20 mouse cellular contexts compared by ENCODE assay signal in the genomic region with DNA sequence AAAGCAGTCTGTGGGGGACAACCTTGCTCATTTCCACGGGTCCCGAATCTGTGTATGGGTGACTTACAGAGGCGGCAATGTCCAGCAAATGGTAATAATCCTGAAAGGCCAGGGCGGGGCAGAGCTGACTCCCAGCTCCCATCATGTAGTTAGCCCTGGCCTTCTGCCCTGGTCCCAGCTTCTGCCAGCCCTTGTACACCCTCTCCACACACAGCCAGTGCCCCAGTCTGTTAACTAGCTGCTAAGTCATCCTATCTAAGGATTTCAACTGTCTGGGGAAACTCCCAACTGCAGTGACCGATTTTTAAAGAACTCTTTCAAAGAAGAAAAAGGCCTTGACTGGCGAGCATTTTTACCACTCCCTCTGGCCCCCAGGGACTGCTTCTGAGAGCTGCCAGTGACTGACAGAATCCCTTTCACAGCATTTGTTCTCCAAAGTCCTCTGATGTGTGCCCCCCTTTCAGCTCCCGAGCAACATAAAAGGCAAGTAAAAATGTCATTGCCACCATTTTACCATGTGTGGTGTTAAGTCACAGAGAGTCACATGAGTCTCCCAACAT. TPM values are rescaled to one million over a fixed set of nuclear protein-coding genes. Genes with fewer than 3 reads are reported as not detected.
A peak's percentile ranks its signal among the peaks of the same experiment; 100 is the strongest.
DNase-seq lines count a peak whose midpoint lies in the region; ATAC-seq and TF ChIP-seq lines count a peak whose summit lies in the region.
"Had no signal": no experiment of that assay in that cellular context is flagged by ENCODE, and none has a peak within 500 bp of the region (broad histone marks: within the 10 kb centered on the region; RNA-seq: fewer than 3 reads in every experiment).

No protein-coding gene starts in this region.

- WGBS in hindbrain, embryonic 10.5 days: 40% methylated on average over 7 of the region's 7 CpGs
- 37% methylated on average over 7 of the region's 7 CpGs for WGBS in hindbrain, embryonic 12.5 days
- WGBS in midbrain, embryonic 11.5 days: 48% methylated on average over 7 of the region's 7 CpGs
- WGBS in forebrain, embryonic 12.5 days: 50% methylated on average over 7 of the region's 7 CpGs
- WGBS in intestine, postnatal 0 days: 83% methylated on average over 7 of the region's 7 CpGs

- peaks cover 39% of the 10 kb centered on the region for H3K4me1 ChIP-seq in hindbrain, embryonic 10.5 days (replicated peaks)
- peaks cover 23% of the 10 kb centered on the region for H3K4me1 ChIP-seq in hindbrain, embryonic 12.5 days
- H3K4me1 ChIP-seq in midbrain, embryonic 11.5 days (ENCODE audit: control insufficient read depth, insufficient read depth, low read length): peaks cover 13% of the 10 kb centered on the region
- H3K4me1 ChIP-seq in forebrain, embryonic 12.5 days: peaks cover 26% of the 10 kb centered on the region
- H3K4me1 ChIP-seq in intestine, postnatal 0 days (replicated peaks; ENCODE audit: control insufficient read depth, insufficient read depth, low read length): 0 out of 2 replicates have a peak, but pooled peaks cover 6% of the 10 kb centered on the region

- ATAC-seq in hindbrain, embryonic 12.5 days (ENCODE audit: low FRiP score): no peak
- ATAC-seq in midbrain, embryonic 11.5 days (ENCODE audit: low FRiP score): peak; percentile 38; the same call in 1 of the 2 replicates
- ATAC-seq in forebrain, embryonic 12.5 days (ENCODE audit: low FRiP score): no peak
- ATAC-seq in intestine, postnatal 0 days: no peak
- ATAC-seq: forebrain, embryonic 16.5 days had no signal

- no peak overlapping the region for H3K9ac ChIP-seq in hindbrain, embryonic 12.5 days
- no peak overlapping the region for H3K9ac ChIP-seq in midbrain, embryonic 11.5 days (ENCODE audit: low read length)
- no peak overlapping the region for H3K9ac ChIP-seq in forebrain, embryonic 12.5 days
- no peak overlapping the region for H3K9ac ChIP-seq in intestine, postnatal 0 days (ENCODE audit: low read depth, low read length)
- H3K9ac ChIP-seq: embryonic facial prominence, embryonic 12.5 days had no signal

- no peak overlapping the region for H3K4me3 ChIP-seq in hindbrain, embryonic 10.5 days
- H3K4me3 ChIP-seq in hindbrain, embryonic 12.5 days: no peak overlapping the region
- no peak overlapping the region for H3K4me3 ChIP-seq in midbrain, embryonic 11.5 days (ENCODE audit: low read depth, low read length)
- no peak overlapping the region for H3K4me3 ChIP-seq in forebrain, embryonic 12.5 days (replicated peaks)
- H3K4me3 ChIP-seq in intestine, postnatal 0 days (ENCODE audit: low read depth, low read length): no peak overlapping the region
- H3K4me3 ChIP-seq: embryonic facial prominence, embryonic 12.5 days had no signal

- H3K4me2 ChIP-seq in hindbrain, embryonic 12.5 days (replicated peaks): no peak overlapping the region
- H3K4me2 ChIP-seq in midbrain, embryonic 11.5 days: no peak overlapping the region
- no peak overlapping the region for H3K4me2 ChIP-seq in forebrain, embryonic 12.5 days
- H3K4me2 ChIP-seq in intestine, postnatal 0 days (replicated peaks; ENCODE audit: low read depth): no peak overlapping the region
- H3K4me2 ChIP-seq: embryonic facial prominence, embryonic 12.5 days had no signal

- no peak for DNase-seq in hindbrain, embryonic 10.5 days (ENCODE audit: low spot score)
- DNase-seq in NIH3T3 (ENCODE audit: low read depth): peak; percentile 57
- DNase-seq in gastrocnemius, postnatal 25 days: peak; percentile 57
- no peak for DNase-seq in midbrain, embryonic 11.5 days (ENCODE audit: low spot score, missing footprints)
- DNase-seq in spleen, postnatal 14 days (ENCODE audit: low spot score in 2 of 2): no peak
- DNase-seq: cerebellum, adult 2 months; kidney, adult 9 months had no signal

- H3K36me3 ChIP-seq in hindbrain, embryonic 10.5 days: no peaks in the 10 kb centered on the region
- no peaks in the 10 kb centered on the region for H3K36me3 ChIP-seq in hindbrain, embryonic 12.5 days
- H3K36me3 ChIP-seq in midbrain, embryonic 11.5 days (ENCODE audit: control insufficient read depth, insufficient read depth, low read length): no peaks in the 10 kb centered on the region
- no peaks in the 10 kb centered on the region for H3K36me3 ChIP-seq in forebrain, embryonic 12.5 days (replicated peaks)
- no peaks in the 10 kb centered on the region for H3K36me3 ChIP-seq in intestine, postnatal 0 days (ENCODE audit: control insufficient read depth, insufficient read depth)
- H3K36me3 ChIP-seq: embryonic facial prominence, embryonic 12.5 days had no signal

- peak overlapping the region; percentile 24; the same call in 1 of the 2 replicates for H3K27ac ChIP-seq in hindbrain, embryonic 10.5 days
- H3K27ac ChIP-seq in hindbrain, embryonic 12.5 days: no peak overlapping the region
- no peak overlapping the region for H3K27ac ChIP-seq in midbrain, embryonic 11.5 days (ENCODE audit: low read depth, low read length)
- H3K27ac ChIP-seq in forebrain, embryonic 12.5 days: no peak overlapping the region
- H3K27ac ChIP-seq in intestine, postnatal 0 days (ENCODE audit: low read depth, low read length): no peak overlapping the region
- H3K27ac ChIP-seq: embryonic facial prominence, embryonic 12.5 days had no signal

- TF ChIP-seq CTCF in intestine, postnatal 0 days (IDR thresholded peaks at IDR 0.05; ENCODE audit: low read depth): no peak

- peaks cover 8% of the 10 kb centered on the region; the same call in 1 of the 2 replicates for H3K27me3 ChIP-seq in hindbrain, embryonic 10.5 days (ENCODE audit: insufficient read depth, poor library complexity, severe bottlenecking)
- H3K27me3 ChIP-seq in hindbrain, embryonic 12.5 days: no peaks in the 10 kb centered on the region; the same call in 1 of the 2 replicates
- H3K27me3 ChIP-seq in midbrain, embryonic 11.5 days (ENCODE audit: control insufficient read depth, insufficient read depth, low read length): no peaks in the 10 kb centered on the region
- 0 out of 2 replicates have a peak, but pooled peaks cover 5% of the 10 kb centered on the region for H3K27me3 ChIP-seq in forebrain, embryonic 12.5 days
- no peaks in the 10 kb centered on the region for H3K27me3 ChIP-seq in intestine, postnatal 0 days (replicated peaks; ENCODE audit: control insufficient read depth, insufficient read depth, low read length)

- H3K9me3 ChIP-seq in hindbrain, embryonic 10.5 days: no peaks in the 10 kb centered on the region
- H3K9me3 ChIP-seq in hindbrain, embryonic 12.5 days (replicated peaks): no peaks in the 10 kb centered on the region
- H3K9me3 ChIP-seq in midbrain, embryonic 11.5 days (ENCODE audit: control insufficient read depth, low read length): no peaks in the 10 kb centered on the region
- no peaks in the 10 kb centered on the region for H3K9me3 ChIP-seq in forebrain, embryonic 12.5 days
- no peaks in the 10 kb centered on the region for H3K9me3 ChIP-seq in intestine, postnatal 0 days (ENCODE audit: control insufficient read depth)
- H3K9me3 ChIP-seq: embryonic facial prominence, embryonic 12.5 days had no signal

RNA-seq across cellular contexts. Expression of gene Lrrc10, which starts 26.8 kb away (rescaled TPM):
- not detected in 2 replicates for polyA plus RNA-seq in hindbrain, embryonic 10.5 days (2016; fragmentation: Nextera tagmentation; extraction: Ambion mirVana)
- not detected in 2 replicates for polyA plus RNA-seq in hindbrain, embryonic 12.5 days (2016; fragmentation: Nextera tagmentation; extraction: Ambion mirVana)
- total RNA-seq in gastrocnemius, postnatal 25 days (2021): not detected
- 0.15 TPM in 1 of 2 replicates, not detected in the other for polyA plus RNA-seq in midbrain, embryonic 11.5 days (2014; fragmentation: Nextera tagmentation; extraction: Ambion mirVana)
- polyA plus RNA-seq in forebrain, embryonic 12.5 days (2016; fragmentation: Nextera tagmentation; extraction: Ambion mirVana): not detected in 2 replicates
- polyA plus RNA-seq in intestine, postnatal 0 days (2015; fragmentation: Nextera tagmentation; extraction: Ambion mirVana): not detected in 2 replicates
- total RNA-seq: hematopoietic stem cell, adult 5-6 weeks; layer of hippocampus, adult 18-20 months; left cerebral cortex, postnatal 36 days; megakaryocyte, adult 5-6 weeks; neutrophil, adult 5-6 weeks had no signal
- polyA plus RNA-seq: cerebellum, adult 2 months; embryonic facial prominence, embryonic 12.5 days; forebrain, embryonic 16.5 days; liver, embryonic 16.5 days; small intestine, adult 2 months had no signal

RNA-seq across cellular contexts. Expression of gene Best3, which starts 32.2 kb away (rescaled TPM):
- 0.11 TPM in 1 of 2 replicates, not detected in the other for polyA plus RNA-seq in hindbrain, embryonic 10.5 days (2016; fragmentation: Nextera tagmentation; extraction: Ambion mirVana)
- 0.22 and 0.53 TPM in 2 replicates for polyA plus RNA-seq in hindbrain, embryonic 12.5 days (2016; fragmentation: Nextera tagmentation; extraction: Ambion mirVana)
- total RNA-seq in gastrocnemius, postnatal 25 days (2021): 10 to 100 TPM; 18.2 to 18.6 TPM
- polyA plus RNA-seq in midbrain, embryonic 11.5 days (2014; fragmentation: Nextera tagmentation; extraction: Ambion mirVana): 0.12 TPM in 1 of 2 replicates, not detected in the other
- 0.09 TPM in 1 of 2 replicates, not detected in the other for polyA plus RNA-seq in forebrain, embryonic 12.5 days (2016; fragmentation: Nextera tagmentation; extraction: Ambion mirVana)
- not detected in 2 replicates for polyA plus RNA-seq in intestine, postnatal 0 days (2015; fragmentation: Nextera tagmentation; extraction: Ambion mirVana)
- total RNA-seq: hematopoietic stem cell, adult 5-6 weeks; megakaryocyte, adult 5-6 weeks; neutrophil, adult 5-6 weeks had no signal
- polyA plus RNA-seq: forebrain, embryonic 16.5 days had no signal

RNA-seq across cellular contexts. Expression of gene Cct2, which starts 45.3 kb away (rescaled TPM):
- polyA plus RNA-seq in hindbrain, embryonic 10.5 days (2016; fragmentation: Nextera tagmentation; extraction: Ambion mirVana): 264 and 323 TPM in 2 replicates
- 247 and 251 TPM in 2 replicates for polyA plus RNA-seq in hindbrain, embryonic 12.5 days (2016; fragmentation: Nextera tagmentation; extraction: Ambion mirVana)
- total RNA-seq in gastrocnemius, postnatal 25 days (2021): 100 to 1,000 TPM; 104 to 109 TPM
- 337 and 338 TPM in 2 replicates for polyA plus RNA-seq in midbrain, embryonic 11.5 days (2014; fragmentation: Nextera tagmentation; extraction: Ambion mirVana)
- 263 and 274 TPM in 2 replicates for polyA plus RNA-seq in forebrain, embryonic 12.5 days (2016; fragmentation: Nextera tagmentation; extraction: Ambion mirVana)
- 112 and 119 TPM in 2 replicates for polyA plus RNA-seq in intestine, postnatal 0 days (2015; fragmentation: Nextera tagmentation; extraction: Ambion mirVana)

RNA-seq across cellular contexts. Expression of gene Gm10271, which starts 46.0 kb away (rescaled TPM):
- polyA plus RNA-seq in hindbrain, embryonic 10.5 days (2016; fragmentation: Nextera tagmentation; extraction: Ambion mirVana): not detected in 2 replicates
- not detected in 2 replicates for polyA plus RNA-seq in hindbrain, embryonic 12.5 days (2016; fragmentation: Nextera tagmentation; extraction: Ambion mirVana)
- total RNA-seq in gastrocnemius, postnatal 25 days (2021): not detected
- polyA plus RNA-seq in midbrain, embryonic 11.5 days (2014; fragmentation: Nextera tagmentation; extraction: Ambion mirVana): not detected in 2 replicates
- polyA plus RNA-seq in forebrain, embryonic 12.5 days (2016; fragmentation: Nextera tagmentation; extraction: Ambion mirVana): not detected in 2 replicates
- polyA plus RNA-seq in intestine, postnatal 0 days (2015; fragmentation: Nextera tagmentation; extraction: Ambion mirVana): not detected in 2 replicates
- total RNA-seq: hematopoietic stem cell, adult 5-6 weeks; layer of hippocampus, adult 18-20 months; left cerebral cortex, postnatal 36 days; megakaryocyte, adult 5-6 weeks; neutrophil, adult 5-6 weeks had no signal
- polyA plus RNA-seq: cerebellum, adult 2 months; embryonic facial prominence, embryonic 12.5 days; forebrain, embryonic 16.5 days; liver, embryonic 16.5 days; small intestine, adult 2 months; testis, adult 2 months had no signal

Comparison
In these comparisons a context has a peak if more than half of its experiments do, and no peak if none do; other contexts are left out.
1. DNase-seq: peak in NIH3T3 (single experiment) and gastrocnemius, postnatal 25 days (single experiment); none in hindbrain, embryonic 10.5 days (single experiment), midbrain, embryonic 11.5 days (single experiment) and spleen, postnatal 14 days (0 of 2).